Mouse (Mus musculus) MEL (cell line): ENCODE data around the gene Gm9758. TPM values are rescaled to one million over a fixed set of nuclear protein-coding genes. Genes with fewer than 3 reads are reported as not detected.
"Not testable (repeated sequence)": the region's sequence is repeated elsewhere in the genome, so short reads cannot be mapped to it uniquely, and the experiment has no call there.

Source experiments
- DNase-seq: peaks from one replicate; pipeline ENCODE4 v3.0.0; 2011; ENCODE audit warnings: low read depth, low spot score
- H3K27ac ChIP-seq: 2 replicates; pipeline ENCODE4 v1.5.1; 2012; ENCODE audit warnings: low read depth, mild to moderate bottlenecking, control low read depth, low read length, moderate library complexity; ENCODE audit not compliant: control insufficient read depth
- H3K27me3 ChIP-seq, 2 experiments: fragments of 150-350 bp in 1 of 2; sonication (generic) in 1 of 2; 2 replicates each; pipeline ENCODE4 v1.6.1; 2012; ENCODE audit warnings: low read length in 2 of 2, mild to moderate bottlenecking in 2 of 2, improper control_type of control experiment in 1 of 2, moderate library complexity in 1 of 2; ENCODE audit not compliant: insufficient read depth in 2 of 2, control insufficient read depth in 1 of 2
- H3K36me3 ChIP-seq, 2 experiments: 2 replicates each; pipeline ENCODE4 v1.6.1; 2012 to 2014; ENCODE audit warnings: low read length in 2 of 2, improper control_type of control experiment in 1 of 2, inconsistent platforms in 1 of 2, mild to moderate bottlenecking in 1 of 2; ENCODE audit not compliant: insufficient read depth in 2 of 2, control insufficient read depth in 1 of 2
- H3K4me1 ChIP-seq, 2 experiments: fragments of 150-350 bp in 1 of 2; sonication (generic) in 1 of 2; 2 replicates each; pipeline ENCODE4 v1.6.1; 2012; ENCODE audit warnings: low read length in 2 of 2, improper control_type of control experiment in 1 of 2, mild to moderate bottlenecking in 1 of 2; ENCODE audit not compliant: insufficient read depth in 2 of 2, control insufficient read depth in 1 of 2
- H3K4me3 ChIP-seq, 2 experiments: fragments of 150-350 bp in 1 of 2; sonication (generic) in 1 of 2; 2 replicates each; pipeline ENCODE4 v1.5.1; 2012; ENCODE audit warnings: low read depth in 2 of 2, low read length in 2 of 2, mild to moderate bottlenecking in 2 of 2, moderate library complexity in 2 of 2, control low read depth in 1 of 2, improper control_type of control experiment in 1 of 2; ENCODE audit not compliant: control insufficient read depth in 1 of 2, insufficient read depth in 1 of 2
- H3K79me2 ChIP-seq: 2 replicates; pipeline ENCODE4 v1.6.1; 2012; ENCODE audit warnings: mild to moderate bottlenecking, low read length, moderate library complexity; ENCODE audit not compliant: control insufficient read depth, poor library complexity, insufficient read depth
- H3K9ac ChIP-seq: 2 replicates; pipeline ENCODE4 v1.6.1; 2012; ENCODE audit warnings: low read depth, mild to moderate bottlenecking, control low read depth, low read length, moderate library complexity; ENCODE audit not compliant: control insufficient read depth, poor library complexity, severe bottlenecking
- H3K9me3 ChIP-seq: fragments of 150-350 bp; sonication (generic); replicated peaks from 2 replicates; pipeline ENCODE4 v1.6.1; 2012; ENCODE audit warnings: mild to moderate bottlenecking, low read length, improper control_type of control experiment, moderate library complexity; ENCODE audit not compliant: insufficient read depth
- CHD2 ChIP-seq: IDR thresholded peaks from 2 replicates; pipeline ENCODE4 v1.6.1; 2011; ENCODE audit warnings: low read length, improper control_type of control experiment
- CTCF ChIP-seq, 3 experiments: IDR thresholded peaks in 2 of 3; conservative IDR thresholded peaks in 1 of 3; 2 replicates each; pipeline ENCODE4 v1.5.1; 2011 to 2012; ENCODE audit warnings: low read length in 3 of 3, low read depth in 2 of 3, mild to moderate bottlenecking in 2 of 3, improper control_type of control experiment in 1 of 3, inconsistent platforms in 1 of 3, mixed read lengths in 1 of 3, moderate library complexity in 1 of 3; ENCODE audit not compliant: control insufficient read depth in 1 of 3, insufficient read depth in 1 of 3, poor library complexity in 1 of 3, severe bottlenecking in 1 of 3
- E2F4 ChIP-seq: IDR thresholded peaks from 2 replicates; pipeline ENCODE4 v1.6.1; 2011; ENCODE audit warnings: low read depth, low read length, improper control_type of control experiment, borderline replicate concordance
- ELF1 ChIP-seq: IDR thresholded peaks from 2 replicates; pipeline ENCODE4 v1.6.1; 2014; ENCODE audit warnings: low read depth, mild to moderate bottlenecking, inconsistent platforms, low read length, improper control_type of control experiment, moderate library complexity
- GABPA ChIP-seq: IDR thresholded peaks from 2 replicates; pipeline ENCODE4 v1.6.1; 2012; ENCODE audit warnings: low read depth, mild to moderate bottlenecking, inconsistent platforms, low read length, improper control_type of control experiment, moderate library complexity
- MAX ChIP-seq: IDR thresholded peaks from 2 replicates; pipeline ENCODE4 v1.6.1; 2011; ENCODE audit warnings: low read length, improper control_type of control experiment
- MAZ ChIP-seq: IDR thresholded peaks from 2 replicates; pipeline ENCODE4 v1.6.1; 2012; ENCODE audit warnings: low read depth, mild to moderate bottlenecking, inconsistent platforms, low read length, improper control_type of control experiment
- MXI1 ChIP-seq: IDR thresholded peaks from 2 replicates; pipeline ENCODE4 v1.6.1; 2011; ENCODE audit warnings: mild to moderate bottlenecking, low read depth, low read length, improper control_type of control experiment
- MYB ChIP-seq: IDR thresholded peaks from 2 replicates; pipeline ENCODE4 v1.6.1; 2011; ENCODE audit warnings: mild to moderate bottlenecking, low read depth, low read length, improper control_type of control experiment
- POLR2A ChIP-seq, 2 experiments: IDR thresholded peaks; 2 replicates each; pipeline ENCODE4 v1.6.1; 2011 to 2012; ENCODE audit warnings: low read length in 2 of 2, mild to moderate bottlenecking in 2 of 2, control low read depth in 1 of 2, improper control_type of control experiment in 1 of 2, low read depth in 1 of 2, moderate library complexity in 1 of 2; ENCODE audit not compliant: control insufficient read depth in 1 of 2, insufficient read depth in 1 of 2, poor library complexity in 1 of 2
- POLR2AphosphoS5 ChIP-seq: IDR thresholded peaks from 2 replicates; pipeline ENCODE4 v1.6.1; 2012; ENCODE audit warnings: low read depth, borderline replicate concordance, mild to moderate bottlenecking, inconsistent platforms, low read length, moderate library complexity, mixed read lengths
- RAD21 ChIP-seq: IDR thresholded peaks from 2 replicates; pipeline ENCODE4 v1.6.1; 2011; ENCODE audit warnings: mild to moderate bottlenecking, low read depth, low read length, improper control_type of control experiment
- RCOR1 ChIP-seq: IDR thresholded peaks from 2 replicates; pipeline ENCODE4 v1.6.1; 2012; ENCODE audit warnings: low read depth, mild to moderate bottlenecking, inconsistent platforms, low read length, improper control_type of control experiment
- TAL1 ChIP-seq: IDR thresholded peaks from 2 replicates; pipeline ENCODE4 v1.6.1; 2012; ENCODE audit warnings: mild to moderate bottlenecking, inconsistent platforms, low read length, moderate library complexity, mixed read lengths
- TBP ChIP-seq: IDR thresholded peaks from 2 replicates; pipeline ENCODE4 v1.8.0; 2011; ENCODE audit warnings: low read depth, low read length, improper control_type of control experiment
- USF1 ChIP-seq: IDR thresholded peaks from 2 replicates; pipeline ENCODE4 v1.6.1; 2014; ENCODE audit warnings: low read depth, mild to moderate bottlenecking, inconsistent platforms, low read length, improper control_type of control experiment, moderate library complexity
- USF2 ChIP-seq, 2 experiments: IDR thresholded peaks; 2 replicates each; pipeline ENCODE4 v1.6.1; 2011 to 2012; ENCODE audit warnings: improper control_type of control experiment in 2 of 2, low read length in 2 of 2, borderline replicate concordance in 1 of 2, inconsistent platforms in 1 of 2, low read depth in 1 of 2, mild to moderate bottlenecking in 1 of 2; ENCODE audit not compliant: insufficient read depth in 1 of 2
- ZC3H11A ChIP-seq: IDR thresholded peaks from 2 replicates; pipeline ENCODE4 v1.6.1; 2012; ENCODE audit warnings: low read depth, mild to moderate bottlenecking, inconsistent platforms, low read length, improper control_type of control experiment
- ZKSCAN1 ChIP-seq: IDR thresholded peaks from 2 replicates; pipeline ENCODE4 v1.6.1; 2012; ENCODE audit warnings: low read depth, mild to moderate bottlenecking, inconsistent platforms, low read length, improper control_type of control experiment, moderate library complexity
- ZMIZ1 ChIP-seq: IDR thresholded peaks from 2 replicates; pipeline ENCODE4 v1.6.1; 2012; ENCODE audit warnings: low read depth, mild to moderate bottlenecking, inconsistent platforms, low read length, improper control_type of control experiment, moderate library complexity
- ZNF384 ChIP-seq: IDR thresholded peaks from 2 replicates; pipeline ENCODE4 v1.6.1; 2012; ENCODE audit warnings: low read depth, mild to moderate bottlenecking, inconsistent platforms, low read length, improper control_type of control experiment
- polyA plus RNA-seq, 2 experiments: library from polyadenylated mRNA; stranded (reverse) in 1 of 2; unstranded in 1 of 2; fragments of >175 nt in 1 of 2; fragments of >200 nt in 1 of 2; gene quantifications; 2 replicates each; pipeline versions ENCODE4 v1.2.1 to v1.2.4; 2012; ENCODE audit warnings: low replicate concordance in 2 of 2, low read depth in 1 of 2; ENCODE audit not compliant: insufficient read length in 2 of 2, insufficient read depth in 1 of 2, missing spikeins in 1 of 2
- total RNA-seq: library from RNA; depleted of rRNA; stranded (reverse); fragments of 300-350 nt; gene quantifications from 2 replicates; pipeline ENCODE4 v1.2.3, GENCODE M21; 2012

Gm9758 gene
- total and polyA plus RNA-seq, 3 experiments, result not detected

GRCm38 (mm10) chr5:14903539-14903938 is 11.2 kb downstream of the Gm9758 start:
- H3K9me3 ChIP-seq, H3K36me3 ChIP-seq: not testable (repeated sequence)

GRCm38 (mm10) chr5:14892242-14892641 is 22.5 kb downstream of the Gm9758 start:
- TF ChIP-seq MXI1, result no peak
- no peak for TF ChIP-seq E2F4
- no peak for TF ChIP-seq GABPA
- no peak for TF ChIP-seq USF1
- no peak for TF ChIP-seq CHD2
- no peak for TF ChIP-seq MAZ
- no peak for TF ChIP-seq MAX
- no peak for TF ChIP-seq TAL1
- no peak for TF ChIP-seq ZMIZ1
- no peak for TF ChIP-seq ELF1
- TF ChIP-seq MYB, result no peak
- no peak for TF ChIP-seq ZKSCAN1
- no peak for TF ChIP-seq USF2 (IDR thresholded peaks at IDR 0.05; ENCODE audit: borderline replicate concordance in 1 of 2, insufficient read depth in 1 of 2, low read depth in 1 of 2, low read length in 2 of 2)
- TF ChIP-seq ZC3H11A, result no peak
- no peak for TF ChIP-seq POLR2AphosphoS5
- no peak for TF ChIP-seq RCOR1
- TF ChIP-seq POLR2A (IDR thresholded peaks at IDR 0.05; ENCODE audit: control insufficient read depth in 1 of 2, insufficient read depth in 1 of 2, low read depth in 1 of 2, low read length in 2 of 2, poor library complexity in 1 of 2), result no peak
- no peak for TF ChIP-seq TBP
- TF ChIP-seq RAD21, result no peak

More at GRCm38 (mm10) chr5:14903539-14903938, 11.2 kb downstream of the Gm9758 start:
- not testable (repeated sequence) for H3K9ac ChIP-seq, H3K27ac ChIP-seq, DNase-seq
- peak in 1 of 3 experiments; percentile 10; a peak in 1 of 6 replicates for TF ChIP-seq CTCF (IDR thresholded peaks at IDR 0.05 in 2 of 3, conservative IDR thresholded peaks at IDR 0.05 in 1 of 3; ENCODE audit: control insufficient read depth in 1 of 3, insufficient read depth in 1 of 3, low read depth in 2 of 3, low read length in 3 of 3, poor library complexity in 1 of 3, severe bottlenecking in 1 of 3)
- TF ChIP-seq ZNF384, result peak; percentile 28; the same call in 1 of the 2 replicates
- TF ChIP-seq, all 39 proteins: peak for 2; not testable (repeated sequence) for 37
- not testable (repeated sequence) for H3K79me2 ChIP-seq, H3K4me3 ChIP-seq, H3K27me3 ChIP-seq, H3K4me1 ChIP-seq

GRCm38 (mm10) chr5:14885291-14885690 is 29.4 kb downstream of the Gm9758 start:
- not testable (repeated sequence) for H3K4me1 ChIP-seq, DNase-seq, H3K79me2 ChIP-seq, H3K36me3 ChIP-seq, H3K27ac ChIP-seq, H3K4me3 ChIP-seq, H3K9me3 ChIP-seq, H3K27me3 ChIP-seq, H3K9ac ChIP-seq

More at GRCm38 (mm10) chr5:14892242-14892641, 22.5 kb downstream of the Gm9758 start:
- Histone ChIP-seq H3K4me1 (no peaks in the 10 kb centered on the region; a peak in 1 of 4 replicates), H3K4me3 (no peak overlapping the region), H3K9ac (no peak overlapping the region), H3K79me2 (no peaks in the 10 kb centered on the region), H3K27ac (no peak overlapping the region), H3K36me3 (no peaks in the 10 kb centered on the region), H3K9me3 (no peaks in the 10 kb centered on the region), H3K27me3 (no peaks in the 10 kb centered on the region)
- no peak for DNase-seq
